Mouse (Mus musculus) layer of hippocampus, adult 8-10 months (tissue): ENCODE results near the gene Dennd2a. TPM values are rescaled to one million over a fixed set of nuclear protein-coding genes. Genes with fewer than 3 reads are reported as not detected.
A peak's percentile ranks its signal among the peaks of the same experiment; 100 is the strongest.

ENCODE experiments used
- DNase-seq, 2 experiments: peaks; one replicate each; pipeline ENCODE4 v3.0.0; 2022; ENCODE audit warnings: low spot score in 2 of 2
- total RNA-seq, 4 experiments: library from RNA; stranded (reverse); gene quantifications; 2 replicates each; pipeline ENCODE4 v1.2.4; 2022

Gene Dennd2a
- total RNA-seq, 4 experiments from 2014 or later, result 31.0 to 41.5 (median 36.2) TPM

GRCm38 (mm10) chr6:39556900-39557659 lies 587 bp downstream of the Dennd2a start:
- DNase-seq, result no peak

DNA sequence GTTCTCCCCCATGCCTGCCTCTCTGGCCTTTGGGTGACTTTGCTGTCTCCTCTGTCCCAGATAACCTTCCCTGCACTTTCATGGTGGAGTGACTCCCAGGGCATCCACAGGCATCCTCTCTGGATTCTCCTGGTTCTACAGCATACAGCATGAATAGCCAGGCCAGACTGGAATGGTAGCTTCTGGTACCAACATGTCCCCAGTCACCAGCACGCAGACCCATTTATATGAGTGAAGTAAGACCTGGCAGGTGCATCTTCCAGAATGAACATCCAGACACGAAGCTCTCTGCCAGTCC lies 2.1 kb downstream of the Dennd2a start:
- no peak for DNase-seq

- no peak for DNase-seq
Observed at GRCm38 (mm10) chr6:39554888-39555647, 2.6 kb downstream of the Dennd2a start.

GRCm38 (mm10) chr6:39551981-39552636 lies 5.6 kb downstream of the Dennd2a start:
- DNase-seq, result no peak

DNA sequence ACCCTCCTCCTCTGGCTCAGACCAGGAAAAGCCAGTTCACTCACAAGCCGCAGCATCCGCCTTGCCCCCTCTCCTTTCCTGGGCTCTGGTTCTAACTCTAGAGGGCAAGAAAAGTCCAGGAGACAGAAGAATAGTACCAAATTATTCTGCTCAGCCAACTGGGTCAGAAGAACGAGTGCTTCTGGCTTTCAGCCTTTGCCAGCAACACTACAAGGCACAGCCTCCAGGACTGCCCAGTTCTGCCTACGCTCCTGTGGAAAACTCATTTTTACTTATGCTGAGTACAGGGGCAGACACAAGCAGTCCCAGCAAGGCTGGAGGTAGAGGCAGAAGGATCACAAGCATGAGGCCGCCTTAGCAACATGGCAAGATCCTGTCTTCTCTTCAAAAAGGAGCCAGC lies 9.6 kb downstream of the Dennd2a start:
- DNase-seq, result no peak

GRCm38 (mm10) chr6:39545474-39545873 lies 12.2 kb downstream of the Dennd2a start:
- no peak for DNase-seq

DNA sequence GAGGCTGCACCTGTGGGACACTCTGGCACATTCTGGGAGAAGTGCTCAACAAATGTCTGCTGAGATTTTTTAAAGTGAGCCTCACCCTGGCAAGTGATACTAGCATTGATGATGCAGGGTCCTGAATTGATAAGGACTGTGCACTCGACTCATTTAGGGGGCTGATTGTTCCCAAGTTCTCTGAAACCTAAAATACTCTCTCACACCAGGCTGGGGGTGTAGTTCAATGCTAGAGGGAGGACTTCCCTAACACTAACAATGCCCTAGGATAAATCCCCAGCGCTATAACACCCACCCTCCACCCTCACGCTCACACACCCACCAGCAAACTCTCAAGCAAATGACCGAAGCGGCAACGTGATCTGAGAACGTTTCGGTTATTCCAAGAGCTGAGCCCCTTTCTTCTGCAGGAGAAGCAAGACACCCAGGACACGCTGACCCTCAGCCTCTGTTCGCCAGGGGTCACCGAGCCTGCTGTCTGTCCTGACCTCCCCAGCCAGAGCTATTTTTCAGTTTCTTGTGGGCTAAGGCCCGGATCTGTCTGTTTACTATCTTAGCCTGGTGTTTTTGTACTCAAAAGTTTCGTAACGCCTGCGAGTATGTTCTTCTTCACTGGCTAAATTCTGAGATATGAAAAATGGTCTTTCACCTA lies 13.8 kb downstream of the Dennd2a start:
- no peak for DNase-seq

DNA sequence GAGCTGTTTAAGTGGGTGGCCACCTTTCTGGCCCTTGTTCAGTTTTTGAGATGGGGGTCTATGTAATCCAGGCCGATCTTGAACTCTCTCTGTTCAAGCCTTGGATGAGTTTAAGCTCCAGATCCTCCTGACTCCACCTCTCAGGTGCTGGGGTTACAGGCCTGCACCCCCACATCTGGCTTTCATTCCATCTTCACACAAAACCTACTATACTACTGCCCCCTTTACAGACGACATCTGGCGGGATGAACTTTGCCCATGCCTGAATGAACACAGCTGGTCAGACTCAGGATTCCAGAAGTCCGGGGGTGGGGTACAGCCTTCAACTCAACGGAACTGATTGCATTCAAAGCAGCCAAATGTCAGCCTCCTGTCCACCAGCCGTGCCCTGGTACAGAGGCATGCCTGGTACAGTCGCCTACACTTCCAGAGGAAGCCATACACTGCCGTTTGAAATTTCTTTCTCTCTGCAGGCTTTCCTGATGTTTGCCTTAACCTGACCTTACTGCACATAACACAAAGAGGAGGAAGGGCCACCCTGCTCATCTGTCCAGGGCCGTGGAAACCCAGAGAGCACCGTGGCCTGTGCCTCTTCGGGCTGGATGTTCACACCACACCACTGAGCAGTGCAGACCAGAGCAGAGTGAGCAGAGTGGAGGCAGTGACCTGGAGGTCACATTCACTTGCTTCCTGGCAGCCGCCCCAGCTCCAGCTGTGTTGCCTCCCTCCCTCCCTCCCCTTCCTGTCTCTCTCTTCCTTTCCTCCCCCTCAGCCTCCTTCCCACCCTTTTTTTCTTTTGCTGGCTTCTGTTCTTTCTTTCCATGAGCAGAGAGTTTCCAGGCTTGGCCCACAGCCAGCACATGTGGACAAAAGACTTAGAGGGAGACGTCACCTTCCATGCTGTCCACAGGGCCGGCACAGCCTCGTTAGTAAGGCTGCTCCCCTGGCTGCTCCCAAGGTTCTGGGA lies 14.8 kb downstream of the Dennd2a start:
- DNase-seq, result no peak

GRCm38 (mm10) chr6:39540563-39540962 lies 17.1 kb downstream of the Dennd2a start:
- DNase-seq, result no peak

- DNase-seq, result no peak
Observed at GRCm38 (mm10) chr6:39539679-39540155, 17.9 kb downstream of the Dennd2a start.

DNA sequence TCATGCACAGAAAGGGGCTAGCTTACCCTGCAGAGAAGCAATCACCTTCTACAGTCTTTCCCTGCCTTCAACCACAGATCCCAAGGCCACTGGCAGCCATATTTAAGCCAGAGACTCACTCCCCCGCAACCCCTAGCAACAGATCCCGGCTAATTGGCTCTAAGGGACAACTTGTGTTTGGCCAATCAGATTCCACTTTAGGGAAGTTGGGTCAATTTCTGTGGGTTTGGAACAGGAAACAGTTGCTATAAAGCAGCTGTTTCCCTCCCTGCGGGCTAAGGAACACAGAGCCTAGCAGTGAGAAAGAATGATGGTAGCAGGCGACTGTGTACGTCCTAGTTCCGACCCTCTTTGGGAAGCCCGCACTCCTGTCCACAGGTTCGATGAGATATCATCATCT lies 19.4 kb downstream of the Dennd2a start:
- no peak for DNase-seq

DNA sequence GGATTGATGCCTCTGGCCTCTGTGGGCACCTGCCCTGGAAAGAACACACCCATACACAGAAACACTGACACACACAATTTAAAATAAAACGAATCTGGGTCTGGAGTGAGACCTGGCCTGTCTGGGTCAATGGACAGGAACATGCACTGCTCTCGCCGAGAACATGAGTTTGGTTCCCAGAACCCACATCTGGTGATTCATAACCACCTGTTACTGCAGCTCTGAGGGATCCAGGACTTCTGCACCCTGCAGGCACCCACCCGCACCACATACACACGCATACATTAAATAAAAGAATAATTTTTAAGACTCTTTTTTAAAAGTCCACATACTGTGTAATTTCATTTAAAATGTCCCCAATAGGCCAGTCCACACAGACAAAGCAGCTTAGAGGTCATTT lies 20.4 kb downstream of the Dennd2a start:
- DNase-seq, result no peak

- DNase-seq, result no peak
Observed at GRCm38 (mm10) chr6:39536621-39537020, 21.0 kb downstream of the Dennd2a start.

GRCm38 (mm10) chr6:39534944-39535343 lies 22.7 kb downstream of the Dennd2a start:
- no peak for DNase-seq

- DNase-seq, result peak; percentile 79 to 87
Observed at GRCm38 (mm10) chr6:39528671-39529535, 28.8 kb downstream of the Dennd2a start.

GRCm38 (mm10) chr6:39527811-39528210 lies 29.9 kb downstream of the Dennd2a start:
- DNase-seq, result peak; percentile 40 to 57

- no peak for DNase-seq
Observed at GRCm38 (mm10) chr6:39527337-39527784, 30.3 kb downstream of the Dennd2a start.

DNA sequence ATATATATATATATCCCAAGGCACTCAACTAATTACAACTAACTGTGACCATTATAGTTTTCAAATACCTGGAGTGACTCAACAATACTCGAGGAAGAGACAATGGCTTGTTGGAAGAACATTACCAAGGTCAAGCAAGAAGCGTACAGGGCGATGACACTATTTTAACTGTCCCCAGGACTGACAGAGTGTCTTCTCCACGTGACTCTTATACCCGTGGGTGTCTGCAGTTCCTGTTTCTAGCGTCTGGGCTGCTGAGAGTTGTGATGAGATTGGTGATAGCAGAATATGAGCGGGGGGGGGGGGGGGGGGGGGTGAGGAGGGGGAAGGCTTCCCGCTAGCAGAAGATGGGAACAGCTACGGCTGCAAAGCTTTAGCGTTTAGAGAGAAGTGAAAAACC lies 30.9 kb downstream of the Dennd2a start:
- no peak for DNase-seq

DNA sequence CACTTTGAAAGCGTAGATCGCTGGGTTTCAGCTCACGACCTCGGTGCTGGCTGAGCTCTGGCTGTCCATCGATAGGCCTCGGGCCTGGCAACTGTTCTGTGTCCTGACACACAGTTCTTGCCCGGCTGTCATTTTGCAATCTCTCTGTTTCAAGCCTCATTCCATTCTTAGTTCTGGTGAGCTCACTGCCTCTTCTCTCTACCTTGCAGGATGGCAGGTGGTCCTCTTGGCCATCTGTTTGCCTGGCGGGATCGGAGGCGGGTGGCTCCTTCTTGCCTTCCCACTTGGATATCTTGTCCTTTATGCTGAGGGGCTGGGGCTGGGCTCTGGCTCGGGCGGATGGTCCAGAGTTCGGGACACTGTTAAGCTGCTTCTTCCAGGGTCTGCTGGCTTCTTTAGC lies 34.5 kb downstream of the Dennd2a start:
- no peak for DNase-seq

GRCm38 (mm10) chr6:39522425-39522824 lies 35.2 kb downstream of the Dennd2a start:
- DNase-seq, result no peak
